ENCODE assay signal across 12 mouse cellular contexts in the genomic region with DNA sequence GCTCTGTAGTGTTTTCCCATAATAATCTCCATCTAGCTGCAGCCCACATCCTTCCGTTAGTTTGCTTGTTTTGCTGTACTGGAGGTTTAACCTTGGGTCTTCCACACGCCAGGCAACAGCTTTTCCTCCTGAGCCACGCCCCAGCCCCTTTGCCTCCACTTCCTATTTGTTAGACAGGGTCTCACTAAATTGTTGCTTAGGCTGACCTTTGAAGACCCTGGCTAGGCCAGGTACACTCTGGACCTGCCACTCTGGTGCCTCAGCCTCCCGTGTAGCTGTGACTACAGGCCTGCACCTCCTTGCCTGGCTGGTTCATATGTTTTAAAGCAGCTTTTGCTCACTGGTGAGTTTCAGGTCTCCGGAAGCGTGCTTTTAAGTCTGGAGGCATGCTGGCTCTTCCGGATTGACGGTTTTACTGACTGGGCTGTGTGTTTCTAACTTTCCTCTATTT. TPM values are rescaled to one million over a fixed set of nuclear protein-coding genes. Genes with fewer than 3 reads are reported as not detected.
DNase-seq lines count a peak whose midpoint lies in the region; ATAC-seq and TF ChIP-seq lines count a peak whose summit lies in the region.
"Had no signal": no experiment of that assay in that cellular context is flagged by ENCODE, and none has a peak within 500 bp of the region (broad histone marks: within the 10 kb centered on the region; RNA-seq: fewer than 3 reads in every experiment).

No protein-coding gene starts in this region.

- 47% methylated on average over 8 of the region's 8 CpGs for WGBS in kidney, embryonic 14.5 days
- 73% methylated on average over 8 of the region's 8 CpGs for WGBS in small intestine, adult 2 months

- no peak overlapping the region for H3K4me2 ChIP-seq in kidney, embryonic 14.5 days (replicated peaks; ENCODE audit: low read depth, low read length)

- no peak for TF ChIP-seq POLR2A in small intestine, adult 2 months (IDR thresholded peaks at IDR 0.05; ENCODE audit: low read depth, low read length)

- DNase-seq in kidney, postnatal 25 days, result no peak
- DNase-seq in left cerebral cortex, adult 18-20 months (ENCODE audit: low spot score in 2 of 2), result no peak
- DNase-seq in cerebellum, postnatal 25 days, result no peak
- no peak for DNase-seq in ovary, postnatal 10 days (ENCODE audit: low spot score)
- DNase-seq: cerebellum, postnatal 14 days; gastrocnemius, postnatal 36 days; lung, postnatal 14 days had no signal

- no peaks in the 10 kb centered on the region for H3K27me3 ChIP-seq in kidney, embryonic 14.5 days (ENCODE audit: control insufficient read depth, insufficient read depth, low read length)
- no peaks in the 10 kb centered on the region for H3K27me3 ChIP-seq in small intestine, adult 2 months (ENCODE audit: control insufficient read depth, insufficient read depth, low read length)
- H3K27me3 ChIP-seq: Patski had no signal

- no peaks in the 10 kb centered on the region; the same call in 1 of the 2 replicates for H3K9me3 ChIP-seq in kidney, embryonic 14.5 days (ENCODE audit: control insufficient read depth, low read length)

- no peak for ATAC-seq in kidney, embryonic 14.5 days (ENCODE audit: low FRiP score, low TSS enrichment)
- peak; percentile 84 for ATAC-seq in CD4-positive, CD25-positive, alpha-beta regulatory T cell, adult 4 months
- peak; percentile 78 to 86 for ATAC-seq in hematopoietic stem cell, adult 5-6 weeks (replicated peaks in 1 of 2; ENCODE audit: insufficient read depth in 1 of 2, low FRiP score in 2 of 2, low TSS enrichment in 1 of 2, low read depth in 1 of 2, poor library complexity in 2 of 2, severe bottlenecking in 2 of 2)
- ATAC-seq: Patski had no signal

- TF ChIP-seq CTCF in small intestine, adult 2 months (IDR thresholded peaks at IDR 0.05; ENCODE audit: extremely low read depth, insufficient read length, insufficient replicate concordance, low read depth, low read length), result no peak

- no peak overlapping the region for H3K9ac ChIP-seq in kidney, embryonic 14.5 days (ENCODE audit: low read depth, low read length)

- H3K4me3 ChIP-seq in kidney, embryonic 14.5 days (ENCODE audit: low read length), result no peak overlapping the region
- no peak overlapping the region for H3K4me3 ChIP-seq in small intestine, adult 2 months (ENCODE audit: low read depth, low read length)

- peak overlapping the region; percentile 32; the same call in 1 of the 2 replicates for H3K27ac ChIP-seq in kidney, embryonic 14.5 days (ENCODE audit: low read depth, low read length)
- H3K27ac ChIP-seq in small intestine, adult 2 months (ENCODE audit: insufficient read depth, low read depth, low read length), result peak overlapping the region; percentile 80

- no peaks in the 10 kb centered on the region for H3K4me1 ChIP-seq in kidney, embryonic 14.5 days (ENCODE audit: control insufficient read depth, insufficient read depth, low read length)
- no peaks in the 10 kb centered on the region for H3K4me1 ChIP-seq in small intestine, adult 2 months (ENCODE audit: control insufficient read depth, insufficient read depth, insufficient read length, low read length)

- no peaks in the 10 kb centered on the region for H3K36me3 ChIP-seq in kidney, embryonic 14.5 days (ENCODE audit: control insufficient read depth, insufficient read depth, low read length)
- no peaks in the 10 kb centered on the region for H3K36me3 ChIP-seq in small intestine, adult 2 months (ENCODE audit: control insufficient read depth, insufficient read depth, low read length)

RNA-seq across cellular contexts. Expression of a gene that starts 22.9 kb away (rescaled TPM):
- 27.3 and 33.6 TPM in 2 replicates for polyA plus RNA-seq in kidney, embryonic 14.5 days (2014; fragmentation: Nextera tagmentation; extraction: Ambion mirVana)
- polyA plus RNA-seq in CD4-positive, CD25-positive, alpha-beta regulatory T cell, adult 4 months (2017; shearing (Covaris generic)), result 100 to 1,000 TPM; 162 to 185 TPM
- total RNA-seq in hematopoietic stem cell, adult 5-6 weeks (2017), result 70.1 and 79.8 TPM in 2 replicates
- 16.6 and 24.2 TPM in 2 replicates for polyA plus RNA-seq in small intestine, adult 2 months (2012; rRNA removed)
- total RNA-seq in left cerebral cortex, adult 18-20 months (2021), result 10 to 100 TPM; 29.1 to 30.7 TPM

RNA-seq across cellular contexts. Expression of a gene that starts 30.7 kb away (rescaled TPM):
- not detected in 2 replicates for polyA plus RNA-seq in kidney, embryonic 14.5 days (2014; fragmentation: Nextera tagmentation; extraction: Ambion mirVana)
- under 1 TPM; 0.36 to 0.58 TPM for polyA plus RNA-seq in CD4-positive, CD25-positive, alpha-beta regulatory T cell, adult 4 months (2017; shearing (Covaris generic))
- not detected in 2 replicates for total RNA-seq in hematopoietic stem cell, adult 5-6 weeks (2017)
- 0.18 and 0.23 TPM in 2 replicates for polyA plus RNA-seq in small intestine, adult 2 months (2012; rRNA removed)
- not detected for total RNA-seq in left cerebral cortex, adult 18-20 months (2021)
- total RNA-seq: gastrocnemius, postnatal 36 days had no signal
- polyA plus RNA-seq: Patski had no signal

RNA-seq across cellular contexts. Expression of a gene that starts 42.9 kb away (rescaled TPM):
- 3.5 and 3.6 TPM in 2 replicates for polyA plus RNA-seq in kidney, embryonic 14.5 days (2014; fragmentation: Nextera tagmentation; extraction: Ambion mirVana)
- polyA plus RNA-seq in CD4-positive, CD25-positive, alpha-beta regulatory T cell, adult 4 months (2017; shearing (Covaris generic)), result 10 to 100 TPM; 68.2 to 80.6 TPM
- total RNA-seq in hematopoietic stem cell, adult 5-6 weeks (2017), result 47.6 and 48.7 TPM in 2 replicates
- polyA plus RNA-seq in small intestine, adult 2 months (2012; rRNA removed), result 1.1 and 1.7 TPM in 2 replicates
- under 1 TPM; 0.47 to 0.77 TPM for total RNA-seq in left cerebral cortex, adult 18-20 months (2021)
- polyA plus RNA-seq: Patski had no signal

Comparison
In these comparisons a context has a peak if more than half of its experiments do, and no peak if none do; other contexts are left out.
1. RNA of a gene that starts 42.9 kb away (polyA plus RNA-seq): 68.2 to 80.6 TPM in CD4-positive, CD25-positive, alpha-beta regulatory T cell, adult 4 months; 3.5 to 3.6 TPM in kidney, embryonic 14.5 days and 1.1 to 1.7 TPM in small intestine, adult 2 months; every median in the first group is over 10 times any median in the second.